Mouse (Mus musculus) yolk sac, embryonic 10.5 days (tissue): ENCODE results near the gene Olfr763.
"Not testable (repeated sequence)": the region's sequence is repeated elsewhere in the genome, so short reads cannot be mapped to it uniquely, and the experiment has no call there.

Experiments used
- DNase-seq: peaks from one replicate; pipeline ENCODE4 v3.0.0-alpha.2; 2017; ENCODE audit warnings: low spot score

The Olfr763 gene

DNA sequence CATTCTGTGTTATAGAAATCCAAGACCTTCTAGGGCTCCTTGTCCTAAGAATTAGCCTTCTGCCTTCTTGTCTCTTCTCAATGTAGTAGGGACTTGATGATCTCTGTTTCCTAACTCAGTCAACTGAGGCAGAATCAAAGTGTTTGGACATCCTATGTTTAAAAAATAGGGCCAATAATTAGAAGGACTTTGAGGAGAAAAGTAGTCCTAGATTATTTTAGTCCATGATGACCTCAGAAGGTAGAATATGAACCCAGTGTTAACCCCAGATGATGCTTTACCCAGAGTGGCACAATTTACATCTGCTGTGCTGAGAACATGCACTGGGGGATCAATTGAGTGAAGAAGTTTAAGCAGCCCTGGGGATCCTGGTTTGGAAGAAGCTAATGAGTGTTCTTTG, 39.3 kb downstream of the Olfr763 start, which contains the start of gene Olfr765:
Olfr765 (minus strand) TSS at position 101 of the 400 bp plus-strand sequence.
- DNase-seq = not testable (repeated sequence)
